Mouse (Mus musculus): ENCODE measurements around the gene Rbm17.

- no peak for TF ChIP-seq POLR2A (IDR thresholded peaks at IDR 0.05; ENCODE audit: borderline replicate concordance, low read depth, low read length)
- no peak for TF ChIP-seq CTCF (IDR thresholded peaks at IDR 0.05; ENCODE audit: low read depth, low read length)
These were observed 49.4 kb upstream of the Rbm17 start for GRCm38 (mm10) chr2:11653330-11653729.
